Mouse (Mus musculus): ENCODE measurements around the gene Zfp609. TPM values are rescaled to one million over a fixed set of nuclear protein-coding genes. Genes with fewer than 3 reads are reported as not detected.
A peak's percentile ranks its signal among the peaks of the same experiment; 100 is the strongest.
"Not testable (repeated sequence)": the region's sequence is repeated elsewhere in the genome, so short reads cannot be mapped to it uniquely, and the experiment has no call there.

Gene Zfp609
- polyA plus RNA-seq, 1 experiment from 2014 or later: 10.5 TPM

- Histone ChIP-seq H3K36me3 (peaks cover 77% of the 10 kb centered on the region), H3K4me2 (replicated peaks) (no peak overlapping the region), H3K4me1 (replicated peaks) (peaks cover 4% of the 10 kb centered on the region; the same call in 1 of the 2 replicates), H3K4me3 (replicated peaks) (no peak overlapping the region), H3K27ac (no peak overlapping the region), H3K9me3 (no peaks in the 10 kb centered on the region), H3K9ac (replicated peaks) (no peak overlapping the region), H3K27me3 (no peaks in the 10 kb centered on the region)
- no peak for ATAC-seq
- WGBS: 92% methylated on average over 6 of the region's 6 CpGs
Observed at GRCm38 (mm10) chr9:65700504-65700903, 126.9 kb downstream of the Zfp609 start.

GRCm38 (mm10) chr9:65697992-65698391 lies 129.4 kb downstream of the Zfp609 start:
- Histone ChIP-seq H3K36me3 (peaks cover 78% of the 10 kb centered on the region), H3K9me3 (no peaks in the 10 kb centered on the region), H3K4me3 (replicated peaks) (no peak overlapping the region), H3K4me1 (replicated peaks) (peaks cover 20% of the 10 kb centered on the region), H3K27ac (no peak overlapping the region), H3K4me2 (replicated peaks) (no peak overlapping the region), H3K27me3 (no peaks in the 10 kb centered on the region), H3K9ac (replicated peaks) (no peak overlapping the region)
- no peak for ATAC-seq

GRCm38 (mm10) chr9:65697356-65697755 lies 130.0 kb downstream of the Zfp609 start:
- H3K4me1 ChIP-seq (replicated peaks): peaks cover 27% of the 10 kb centered on the region
- H3K27ac ChIP-seq: no peak overlapping the region
- WGBS: 83% methylated on average over 7 of the region's 7 CpGs
- no peak overlapping the region for H3K4me2 ChIP-seq (replicated peaks)
- H3K9ac ChIP-seq (replicated peaks): no peak overlapping the region
- H3K36me3 ChIP-seq: peaks cover 78% of the 10 kb centered on the region
- H3K27me3 ChIP-seq: no peaks in the 10 kb centered on the region
- H3K9me3 ChIP-seq: no peaks in the 10 kb centered on the region
- H3K4me3 ChIP-seq (replicated peaks): no peak overlapping the region
- no peak for ATAC-seq

- Histone ChIP-seq H3K27me3 (no peaks in the 10 kb centered on the region), H3K4me1 (replicated peaks) (peaks cover 34% of the 10 kb centered on the region), H3K9ac (replicated peaks) (no peak overlapping the region), H3K4me3 (replicated peaks) (no peak overlapping the region), H3K4me2 (replicated peaks) (no peak overlapping the region), H3K9me3 (no peaks in the 10 kb centered on the region), H3K27ac (peak overlapping the region; percentile 51; the same call in 1 of the 2 replicates), H3K36me3 (peaks cover 76% of the 10 kb centered on the region)
- no peak for ATAC-seq
Observed at GRCm38 (mm10) chr9:65696337-65696736, 131.0 kb downstream of the Zfp609 start.

GRCm38 (mm10) chr9:65695646-65696045 lies 131.7 kb downstream of the Zfp609 start:
- Histone ChIP-seq H3K36me3 (peaks cover 74% of the 10 kb centered on the region), H3K4me1 (replicated peaks) (peaks cover 34% of the 10 kb centered on the region), H3K9ac (replicated peaks) (no peak overlapping the region), H3K4me3 (replicated peaks) (no peak overlapping the region), H3K4me2 (replicated peaks) (no peak overlapping the region), H3K27me3 (no peaks in the 10 kb centered on the region), H3K9me3 (no peaks in the 10 kb centered on the region), H3K27ac (peak overlapping the region; percentile 51; the same call in 1 of the 2 replicates)
- WGBS: 80% methylated on average over 3 of the region's 3 CpGs
- no peak for ATAC-seq

- Histone ChIP-seq H3K4me2 (replicated peaks) (no peak overlapping the region), H3K27ac (peak overlapping the region; percentile 68), H3K27me3 (no peaks in the 10 kb centered on the region), H3K36me3 (peaks cover 72% of the 10 kb centered on the region), H3K4me3 (replicated peaks) (no peak overlapping the region), H3K4me1 (replicated peaks) (peaks cover 34% of the 10 kb centered on the region), H3K9ac (replicated peaks) (no peak overlapping the region), H3K9me3 (no peaks in the 10 kb centered on the region)
- ATAC-seq: peak; percentile 38
- 31% methylated on average over 5 of the region's 5 CpGs for WGBS
Observed at GRCm38 (mm10) chr9:65692959-65693603, 134.3 kb downstream of the Zfp609 start.

- no peak overlapping the region for H3K4me3 ChIP-seq (replicated peaks)
- H3K27me3 ChIP-seq: no peaks in the 10 kb centered on the region
- peaks cover 78% of the 10 kb centered on the region for H3K36me3 ChIP-seq
- no peak overlapping the region for H3K9ac ChIP-seq (replicated peaks)
- H3K27ac ChIP-seq: peak overlapping the region; percentile 68; the same call in 1 of the 2 replicates
- peaks cover 34% of the 10 kb centered on the region for H3K4me1 ChIP-seq (replicated peaks)
- H3K9me3 ChIP-seq: no peaks in the 10 kb centered on the region
- H3K4me2 ChIP-seq (replicated peaks): no peak overlapping the region
- ATAC-seq: peak; percentile 28; the same call in 1 of the 2 replicates
- WGBS: 1% methylated on average over 3 of the region's 3 CpGs
Observed at GRCm38 (mm10) chr9:65692466-65692865, 134.9 kb downstream of the Zfp609 start.

- 49% methylated on average over 2 of the region's 2 CpGs for WGBS
- H3K4me2 ChIP-seq (replicated peaks); H3K9me3 ChIP-seq; H3K4me3 ChIP-seq (replicated peaks); H3K27ac ChIP-seq; H3K9ac ChIP-seq (replicated peaks); H3K27me3 ChIP-seq; ATAC-seq: not testable (repeated sequence)
- Histone ChIP-seq H3K4me1 (replicated peaks) (peaks cover 31% of the 10 kb centered on the region), H3K36me3 (peaks cover 74% of the 10 kb centered on the region)
Observed at GRCm38 (mm10) chr9:65689869-65690268, 137.5 kb downstream of the Zfp609 start.

- H3K4me2 ChIP-seq (replicated peaks): no peak overlapping the region
- H3K27ac ChIP-seq: no peak overlapping the region
- WGBS: 85% methylated on average over 2 of the region's 2 CpGs
- H3K9ac ChIP-seq (replicated peaks): no peak overlapping the region
- H3K36me3 ChIP-seq: peaks cover 37% of the 10 kb centered on the region
- H3K4me1 ChIP-seq (replicated peaks): peaks cover 48% of the 10 kb centered on the region
- ATAC-seq: 0 out of 2 replicates have a peak, but pooled peaks have one; percentile 24
- H3K27me3 ChIP-seq: no peaks in the 10 kb centered on the region
- no peaks in the 10 kb centered on the region for H3K9me3 ChIP-seq
- no peak overlapping the region for H3K4me3 ChIP-seq (replicated peaks)
Observed at GRCm38 (mm10) chr9:65684704-65685103, 142.7 kb downstream of the Zfp609 start.

GRCm38 (mm10) chr9:65682994-65683393 lies 144.4 kb downstream of the Zfp609 start:
- H3K9me3 ChIP-seq: no peaks in the 10 kb centered on the region
- no peaks in the 10 kb centered on the region for H3K27me3 ChIP-seq
- H3K4me2 ChIP-seq (replicated peaks): no peak overlapping the region
- no peak for ATAC-seq
- WGBS: 80% methylated on average over 1 of the region's 1 CpGs
- peaks cover 27% of the 10 kb centered on the region for H3K36me3 ChIP-seq
- H3K4me3 ChIP-seq (replicated peaks): no peak overlapping the region
- H3K27ac ChIP-seq: no peak overlapping the region
- H3K4me1 ChIP-seq (replicated peaks): peaks cover 65% of the 10 kb centered on the region
- H3K9ac ChIP-seq (replicated peaks): no peak overlapping the region

- peaks cover 73% of the 10 kb centered on the region for H3K4me1 ChIP-seq (replicated peaks)
- H3K36me3 ChIP-seq: peaks cover 19% of the 10 kb centered on the region
- ATAC-seq: no peak
- H3K4me3 ChIP-seq (replicated peaks): no peak overlapping the region
- WGBS: 87% methylated on average over 3 of the region's 3 CpGs
- H3K9ac ChIP-seq (replicated peaks): no peak overlapping the region
- no peaks in the 10 kb centered on the region for H3K27me3 ChIP-seq
- H3K4me2 ChIP-seq (replicated peaks): no peak overlapping the region
- H3K9me3 ChIP-seq: no peaks in the 10 kb centered on the region
- no peak overlapping the region for H3K27ac ChIP-seq
Observed at GRCm38 (mm10) chr9:65682183-65682582, 145.2 kb downstream of the Zfp609 start.

GRCm38 (mm10) chr9:65681634-65681940 lies 145.8 kb downstream of the Zfp609 start:
- Histone ChIP-seq H3K27ac (no peak overlapping the region), H3K4me1 (replicated peaks) (peaks cover 75% of the 10 kb centered on the region), H3K27me3 (no peaks in the 10 kb centered on the region), H3K4me3 (replicated peaks) (no peak overlapping the region), H3K9ac (replicated peaks) (no peak overlapping the region), H3K4me2 (replicated peaks) (no peak overlapping the region), H3K36me3 (peaks cover 13% of the 10 kb centered on the region), H3K9me3 (no peaks in the 10 kb centered on the region)
- 81% methylated on average over 2 of the region's 2 CpGs for WGBS
- ATAC-seq: no peak

Data from midbrain, embryonic 13.5 days (tissue).